Mouse (Mus musculus) thymus, postnatal 4 days (tissue): ENCODE results near the gene Nudt15.
"Not testable (repeated sequence)": the region's sequence is repeated elsewhere in the genome, so short reads cannot be mapped to it uniquely, and the experiment has no call there.

Experiments used
- DNase-seq: peaks from one replicate; pipeline ENCODE4 v3.0.0; 2021

Gene Nudt15

DNA sequence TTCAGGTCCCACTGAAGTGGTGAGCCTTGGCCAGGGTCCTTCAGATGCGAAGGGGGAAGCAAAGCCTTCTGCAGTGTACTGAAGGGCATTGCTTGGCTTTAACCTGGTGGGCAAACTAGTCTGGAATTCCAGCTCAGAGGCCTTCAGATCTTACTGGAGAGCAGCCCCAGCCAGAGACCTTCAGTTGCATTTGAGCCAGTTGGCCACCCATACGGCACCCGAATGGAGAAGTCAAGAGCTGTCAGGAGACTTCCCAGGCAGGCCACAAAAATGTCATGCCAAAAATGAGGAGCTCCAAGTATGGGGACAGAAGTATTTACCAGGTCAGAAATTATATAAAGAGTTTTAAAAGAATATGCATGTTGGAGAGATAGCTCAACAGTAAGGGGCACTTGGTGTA lies at the start of gene Nudt15:
Nudt15 (minus strand) TSS at position 192 of the 400 bp plus-strand sequence.
- no peak for DNase-seq

DNA sequence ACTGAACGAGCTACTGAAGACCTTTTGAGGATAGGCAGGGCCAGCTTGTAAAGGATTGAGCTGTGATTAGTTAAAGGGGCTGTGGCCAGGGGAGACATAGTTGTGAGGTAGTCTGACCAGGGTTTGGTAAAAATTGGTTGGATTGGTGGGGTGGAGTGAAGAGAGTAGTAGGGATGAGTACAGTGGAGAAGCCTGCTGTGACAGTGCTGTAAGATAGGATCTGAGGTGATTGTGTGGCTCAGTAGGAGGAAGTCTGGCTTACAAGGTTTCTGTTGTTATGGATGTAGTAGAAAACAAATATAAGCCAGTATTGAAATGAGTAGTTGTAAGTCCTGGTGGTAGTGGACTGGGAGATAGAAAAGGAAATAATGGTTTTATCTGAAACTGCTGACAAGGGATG lies 44.1 kb upstream of the Nudt15 start:
- DNase-seq, result no peak

DNA sequence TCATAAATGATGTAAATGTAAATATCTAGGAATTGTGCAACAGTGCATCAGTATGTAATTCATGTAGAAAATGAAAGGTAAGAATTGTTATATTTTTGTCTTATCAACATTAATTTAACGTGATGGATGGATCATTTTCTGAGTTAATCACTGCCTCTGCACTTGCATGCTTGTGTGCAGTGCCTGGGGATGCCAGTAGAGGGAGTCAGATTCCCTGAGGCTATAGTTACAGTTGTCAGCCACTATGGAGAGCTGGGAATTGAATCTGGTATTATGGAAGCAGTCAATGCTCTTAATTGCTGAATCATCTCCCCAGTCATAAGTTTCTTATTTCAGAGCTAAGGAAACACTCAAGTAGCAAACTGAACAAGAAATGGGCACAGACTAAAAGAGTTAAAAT lies 40.0 kb upstream of the Nudt15 start:
- peak; percentile 44 for DNase-seq

DNA sequence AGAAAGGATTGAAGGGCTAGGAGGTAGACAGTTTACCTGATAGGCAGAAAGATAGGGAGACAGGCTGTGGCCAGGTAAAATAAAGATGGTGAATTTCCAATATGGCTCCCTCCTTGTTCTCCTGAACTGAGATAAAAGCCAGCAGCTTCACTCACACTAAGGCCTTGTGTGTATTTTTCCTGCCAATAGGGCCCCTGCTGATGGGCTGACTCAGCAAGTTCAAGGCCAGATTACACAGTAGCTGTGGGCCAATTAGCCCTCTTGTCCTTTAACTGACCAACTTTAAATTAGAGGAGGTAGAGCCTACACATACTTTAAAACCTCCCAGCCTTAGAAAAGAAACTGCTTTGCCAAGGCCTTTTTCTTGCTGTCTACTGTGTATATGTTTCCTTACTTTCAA lies 28.3 kb upstream of the Nudt15 start:
- DNase-seq, result no peak

DNA sequence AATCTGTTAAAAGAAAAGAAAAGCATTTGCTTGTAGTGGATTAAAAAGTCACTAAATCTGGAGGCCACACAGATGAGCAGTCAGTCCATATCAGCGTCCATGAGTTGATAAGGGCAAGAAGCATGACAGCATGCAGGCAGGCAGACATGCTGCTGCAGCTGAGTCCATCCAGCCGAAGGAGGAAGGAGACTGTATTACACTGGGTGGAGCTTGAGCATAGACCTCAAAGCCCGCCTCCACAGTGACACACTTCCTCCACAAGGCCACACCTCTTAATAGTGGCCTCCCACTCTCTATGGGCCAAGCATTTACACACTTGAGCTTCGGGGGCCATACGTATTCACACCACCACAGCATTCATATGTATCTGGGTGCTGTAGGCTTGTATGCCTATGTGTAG lies 26.0 kb upstream of the Nudt15 start:
- DNase-seq, result no peak

DNA sequence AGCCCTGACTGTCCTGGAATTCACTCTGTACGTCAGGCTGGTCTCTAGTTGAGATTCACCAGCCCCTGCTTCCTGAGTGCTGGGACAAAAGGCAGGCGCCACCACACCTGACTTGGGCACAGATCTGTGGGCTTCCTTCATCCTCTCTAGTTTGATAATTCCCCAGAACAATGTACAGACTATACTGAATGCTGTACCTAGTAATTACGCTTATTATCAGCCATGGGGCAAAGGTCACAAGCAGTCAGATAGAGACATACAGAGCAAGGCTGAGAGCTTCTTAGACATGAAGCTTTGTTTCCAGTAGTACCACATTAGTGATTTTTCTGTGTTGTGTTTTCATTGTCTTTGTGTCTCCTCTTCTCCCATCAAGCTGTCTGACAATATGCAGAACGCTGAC lies 23.1 kb upstream of the Nudt15 start:
- DNase-seq, result no peak

DNA sequence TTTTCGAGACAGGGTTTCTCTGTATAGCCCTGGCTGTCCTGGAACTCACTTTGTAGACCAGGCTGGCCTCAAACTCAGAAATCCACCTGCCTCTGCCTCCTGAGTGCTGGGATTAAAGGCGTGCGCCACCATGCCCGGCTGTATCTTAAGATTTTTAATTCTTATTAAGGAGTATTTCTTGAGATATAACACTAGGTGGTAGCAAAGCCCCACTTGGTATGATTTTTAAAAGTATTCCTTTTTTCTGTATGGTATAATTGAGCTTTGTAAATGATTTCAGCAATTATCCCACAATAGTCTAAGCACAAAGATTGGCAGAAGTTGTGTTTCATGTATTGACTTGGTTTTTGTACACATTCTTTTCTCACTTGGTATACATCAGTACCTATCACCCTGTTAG lies 21.8 kb upstream of the Nudt15 start:
- not testable (repeated sequence) for DNase-seq

DNA sequence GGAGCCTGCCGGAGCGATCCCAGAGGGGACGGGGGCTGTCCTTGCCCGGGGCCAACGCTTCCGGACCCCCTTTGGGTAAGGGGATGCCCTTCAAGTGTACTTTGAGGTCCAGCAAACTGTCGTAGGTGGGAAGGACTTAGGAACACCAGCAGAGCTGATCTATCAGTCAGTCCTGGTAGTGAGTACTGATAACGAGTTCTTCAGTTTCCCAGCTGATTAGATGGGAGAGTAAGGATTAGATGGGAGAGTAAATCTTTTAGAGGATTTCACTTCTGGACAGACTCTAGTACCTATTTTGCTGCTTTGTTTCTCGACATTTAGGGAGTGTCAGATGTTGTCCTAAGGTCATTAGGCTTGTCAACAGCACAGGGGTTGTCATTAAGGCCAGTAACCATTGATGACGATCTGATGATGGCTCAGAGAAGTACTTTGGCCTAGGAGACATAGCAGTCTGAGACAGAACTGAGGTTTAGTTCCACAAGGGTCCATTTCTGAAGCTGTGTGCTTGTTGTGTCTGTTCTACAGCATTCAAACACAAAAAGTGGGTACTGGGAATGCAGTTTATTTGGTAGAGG lies 5.2 kb upstream of the Nudt15 start:
- no peak for DNase-seq

DNA sequence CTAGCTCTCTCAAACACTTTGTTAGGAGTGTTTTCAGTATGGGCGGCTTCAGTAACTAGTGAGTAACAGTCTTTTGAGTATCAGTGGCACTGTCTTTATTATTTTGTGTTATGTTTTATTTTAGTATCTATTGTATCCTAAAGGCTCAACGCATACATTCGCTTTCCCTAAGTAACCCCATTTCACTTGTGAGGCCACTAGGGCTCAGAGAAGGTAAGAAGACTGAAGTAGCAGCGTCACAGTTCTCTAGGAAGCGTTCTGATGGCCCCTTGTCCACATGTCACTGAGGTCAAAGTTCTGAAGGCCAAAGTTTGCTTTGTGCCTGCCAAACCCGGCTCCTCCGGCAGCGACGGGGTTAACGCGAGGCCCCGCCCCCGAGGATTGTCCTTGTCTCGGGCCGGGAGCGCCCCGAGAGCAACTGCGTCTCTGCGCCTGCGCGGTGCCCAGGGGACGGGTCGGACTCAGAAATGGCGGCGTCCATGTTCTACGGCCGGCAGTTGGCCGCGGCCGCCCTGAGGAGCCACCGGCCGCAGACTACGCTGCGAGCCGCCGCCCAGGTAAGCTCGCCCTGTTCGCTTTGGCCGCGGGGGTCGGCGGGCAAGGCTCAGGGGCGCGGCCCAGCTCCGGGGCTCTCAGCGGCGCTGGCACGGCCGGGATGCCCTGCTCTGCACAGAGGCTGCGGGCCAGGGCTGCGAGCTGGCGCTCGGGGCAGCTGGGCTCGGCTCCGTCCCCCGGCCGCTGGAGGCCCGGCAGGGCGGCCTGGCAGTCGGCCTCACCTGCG lies 4.5 kb upstream of the Nudt15 start:
- peak; percentile 99 for DNase-seq

DNA sequence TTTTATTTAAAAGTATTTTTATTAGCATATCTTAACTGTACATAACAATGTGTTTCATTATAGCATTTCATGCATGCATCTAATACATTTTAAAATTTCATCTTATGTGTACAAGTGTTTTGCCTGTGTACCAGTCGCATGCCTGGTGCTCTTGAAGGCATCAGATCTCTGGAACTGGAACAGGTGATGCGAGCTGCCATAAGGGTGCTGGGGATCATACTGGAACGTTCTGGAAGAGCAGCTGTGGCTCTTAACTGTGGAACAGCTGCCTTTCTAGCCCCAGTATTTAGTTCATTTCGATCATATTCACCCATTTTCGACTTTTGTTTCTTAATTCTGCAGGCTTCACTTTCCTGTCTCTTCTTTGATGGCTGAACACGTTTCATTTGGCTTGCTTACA lies 3.1 kb upstream of the Nudt15 start:
- no peak for DNase-seq

DNA sequence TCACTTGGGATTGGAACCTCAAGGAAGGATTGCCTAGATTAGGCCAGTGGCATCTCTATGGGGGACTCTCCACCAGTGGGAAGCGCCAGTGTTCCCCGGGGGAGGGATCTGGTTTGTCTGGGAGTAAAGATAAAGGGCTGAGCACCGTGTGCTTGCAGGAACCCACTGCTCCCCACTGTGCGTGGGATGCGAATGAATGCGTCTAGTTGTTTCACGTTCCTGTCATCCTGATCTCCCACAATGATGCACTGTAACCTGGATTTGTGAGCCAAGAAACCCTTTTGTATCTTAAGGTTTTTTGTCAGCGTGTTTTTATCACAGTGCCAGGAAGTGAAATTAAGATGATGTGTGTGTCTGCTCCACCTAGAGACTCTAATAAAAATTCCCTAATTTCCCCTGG lies 2.7 kb upstream of the Nudt15 start:
- DNase-seq, result no peak

DNA sequence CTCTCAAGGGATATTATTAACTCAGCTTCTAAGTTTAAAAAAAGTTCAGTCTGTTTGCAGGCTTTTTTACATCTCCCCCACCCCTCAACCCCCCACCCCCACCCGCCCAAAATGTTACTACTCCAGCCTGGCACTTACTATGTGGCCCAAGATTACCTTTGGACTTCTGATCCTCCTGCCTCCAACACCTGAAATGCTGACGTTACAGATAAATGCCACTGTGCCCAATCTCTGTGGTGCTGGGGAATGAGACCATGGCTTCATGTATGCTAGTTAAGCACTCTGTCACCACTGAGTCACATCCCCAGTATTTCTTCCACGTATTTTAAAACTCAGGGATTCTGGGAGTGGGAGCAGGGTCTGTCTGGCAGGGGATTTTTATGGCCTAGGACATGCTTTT lies 2.2 kb upstream of the Nudt15 start:
- no peak for DNase-seq

DNA sequence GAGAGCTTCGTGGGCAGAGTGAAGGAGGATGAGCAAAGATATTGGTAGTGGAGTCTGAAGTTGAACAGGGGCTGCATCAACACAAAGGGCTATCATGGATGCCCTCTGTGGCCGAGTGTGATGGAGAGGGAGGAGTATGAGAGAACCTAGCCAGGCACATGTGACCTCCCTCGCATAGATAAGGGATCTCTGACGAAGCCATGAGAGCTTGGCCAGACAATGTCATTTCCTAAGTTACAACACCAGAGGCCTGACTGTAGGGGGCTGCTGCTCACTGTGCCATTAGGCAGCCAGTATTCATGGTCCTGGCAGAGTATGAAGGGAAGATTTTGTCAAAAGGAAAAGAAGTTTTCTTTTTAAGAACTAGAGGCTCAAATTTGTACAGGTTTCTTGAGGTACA lies 1.0 kb downstream of the Nudt15 start:
- DNase-seq, result no peak

DNA sequence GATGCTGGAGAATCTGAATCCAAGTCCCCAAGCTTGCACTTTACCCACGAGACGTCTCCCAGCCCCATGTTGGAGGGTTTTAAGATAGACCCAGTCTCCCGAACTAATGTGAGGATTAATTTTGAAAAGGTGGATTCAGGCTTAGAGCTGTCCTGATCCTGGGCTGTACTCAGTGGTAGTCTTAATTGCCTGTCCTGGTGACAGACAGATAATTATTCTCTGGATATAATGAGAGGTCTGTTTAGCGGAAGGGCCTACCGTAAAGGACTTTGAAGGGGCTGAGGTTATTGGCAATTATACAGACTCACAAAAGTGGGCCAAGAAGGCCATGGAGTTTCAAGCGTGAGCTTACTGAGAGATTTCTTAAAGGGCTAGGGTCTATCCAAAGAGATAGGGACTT lies 4.3 kb downstream of the Nudt15 start:
- DNase-seq, result no peak

DNA sequence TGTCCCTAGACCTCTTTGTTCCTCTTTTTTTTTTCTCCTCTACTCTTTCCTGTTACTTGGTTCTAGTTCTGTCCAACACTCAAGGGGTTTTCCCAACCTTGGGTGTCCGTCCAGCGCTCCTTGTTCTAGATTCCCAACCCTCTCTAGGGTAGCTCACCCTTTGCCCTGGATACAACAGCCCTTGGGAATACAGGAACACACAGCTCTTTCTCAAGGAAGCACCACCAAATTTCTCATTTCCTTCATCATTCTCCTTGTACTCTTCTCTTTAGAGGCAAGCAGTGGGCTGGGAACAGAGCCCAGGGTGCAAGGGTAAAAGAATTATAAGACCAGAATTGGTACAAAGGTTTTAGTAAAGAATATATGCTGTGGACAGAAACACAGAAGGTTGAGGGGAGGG lies 12.4 kb downstream of the Nudt15 start:
- no peak for DNase-seq

DNA sequence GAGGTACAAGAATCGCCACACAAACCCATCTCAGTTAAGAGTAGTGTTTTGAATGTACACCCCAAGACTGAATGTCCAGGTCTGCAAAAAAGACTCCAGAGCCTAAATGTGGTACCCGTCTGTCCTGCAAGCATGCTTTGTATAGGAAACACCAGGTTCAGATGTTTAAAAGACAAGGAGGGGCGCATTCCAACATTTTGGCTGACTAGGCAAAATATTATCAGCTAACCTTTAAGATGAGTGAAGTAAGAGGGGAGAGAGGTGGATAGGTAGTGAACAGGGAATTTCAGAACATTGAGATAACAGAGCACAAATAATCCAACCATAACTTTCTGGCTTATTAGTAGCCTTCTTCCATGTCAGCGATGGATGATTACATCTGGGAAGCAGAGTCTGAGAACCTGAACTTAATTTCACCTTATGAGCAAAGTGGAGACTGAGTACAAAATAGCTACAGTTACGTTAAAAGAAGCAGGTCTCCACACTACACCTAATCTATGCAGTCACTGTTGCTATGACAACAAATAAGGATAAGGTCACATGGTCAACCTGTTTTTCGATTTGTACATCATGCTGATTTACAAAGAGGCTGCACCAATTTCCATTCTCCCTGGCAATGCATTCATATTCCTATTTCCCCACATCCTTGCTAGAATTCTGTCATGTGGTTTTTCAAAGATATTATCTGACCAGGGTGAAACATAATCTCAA lies 14.1 kb downstream of the Nudt15 start:
- no peak for DNase-seq

DNA sequence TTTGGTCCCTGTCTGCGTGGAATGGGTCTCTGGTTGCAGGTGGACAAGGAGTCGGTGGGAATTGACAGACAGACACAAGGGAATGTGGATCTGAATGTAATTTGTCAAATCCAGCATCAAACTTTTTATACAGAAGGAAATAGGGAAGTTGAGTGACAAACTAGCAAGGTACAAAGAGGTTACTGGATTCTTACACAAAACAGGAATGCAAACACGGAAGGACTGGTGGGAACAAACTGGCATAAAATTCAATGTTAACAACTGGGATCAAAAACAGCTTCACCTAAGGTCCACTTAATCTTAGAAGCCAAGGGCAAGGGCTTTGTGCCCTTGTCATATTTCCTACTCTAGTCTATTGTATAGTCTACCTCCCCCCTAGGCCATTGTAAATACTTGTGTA lies 19.4 kb downstream of the Nudt15 start:
- not testable (repeated sequence) for DNase-seq

DNA sequence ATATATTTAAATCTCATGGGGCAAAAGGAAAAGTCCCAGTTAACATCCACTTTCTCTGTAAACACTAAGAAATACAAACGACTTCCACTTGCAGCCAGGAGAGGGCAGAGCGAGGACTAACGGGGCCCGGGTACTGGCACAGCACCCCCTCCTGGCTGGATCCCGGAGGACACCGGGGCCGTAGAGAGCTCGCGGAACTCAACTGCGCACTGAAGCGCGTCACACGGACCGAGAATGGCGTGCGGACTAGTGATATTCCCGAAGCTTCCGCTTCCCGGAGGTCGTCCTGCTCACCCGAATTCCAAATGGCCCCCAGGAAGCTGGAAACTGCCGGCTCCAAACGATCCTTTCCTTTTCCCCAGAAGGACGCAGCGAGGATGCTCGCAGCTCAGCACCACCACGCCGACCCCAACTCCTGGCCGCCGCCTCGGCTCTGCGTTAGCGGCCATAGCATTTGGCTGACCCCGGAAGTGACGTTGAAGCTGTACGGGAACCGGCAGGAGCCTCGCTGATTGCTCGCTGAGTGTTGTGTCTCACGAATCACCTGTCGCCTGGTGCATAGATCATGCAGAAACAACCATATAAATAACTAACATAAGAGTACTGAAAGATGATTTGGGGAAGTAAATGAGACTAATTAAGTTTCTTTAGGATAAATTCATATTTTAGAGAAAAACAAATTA lies 23.1 kb downstream of the Nudt15 start, which contains the start of gene Sucla2:
Sucla2 (plus strand) TSS at position 554 of the 683 bp plus-strand sequence.
- DNase-seq, result peak; percentile 97

DNA sequence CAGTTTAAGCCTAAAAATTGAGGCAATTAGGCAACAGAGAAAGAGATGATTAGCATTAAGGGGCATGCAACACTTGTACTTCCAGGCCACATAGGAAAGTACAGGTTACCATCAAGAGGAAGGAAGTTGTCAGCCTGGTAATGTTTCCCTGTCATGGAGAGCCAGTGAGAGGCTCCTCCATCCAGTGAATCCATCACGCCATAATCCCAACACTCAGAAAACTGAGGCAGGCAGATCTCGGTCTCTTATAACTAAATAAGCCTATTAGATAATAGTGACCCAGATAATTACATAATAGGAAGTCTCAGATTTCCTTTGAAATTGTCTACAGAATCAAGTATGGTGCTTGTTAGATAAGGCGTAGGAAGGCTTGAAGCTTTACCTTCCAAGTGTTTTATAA lies 23.9 kb downstream of the Nudt15 start:
- DNase-seq, result no peak

DNA sequence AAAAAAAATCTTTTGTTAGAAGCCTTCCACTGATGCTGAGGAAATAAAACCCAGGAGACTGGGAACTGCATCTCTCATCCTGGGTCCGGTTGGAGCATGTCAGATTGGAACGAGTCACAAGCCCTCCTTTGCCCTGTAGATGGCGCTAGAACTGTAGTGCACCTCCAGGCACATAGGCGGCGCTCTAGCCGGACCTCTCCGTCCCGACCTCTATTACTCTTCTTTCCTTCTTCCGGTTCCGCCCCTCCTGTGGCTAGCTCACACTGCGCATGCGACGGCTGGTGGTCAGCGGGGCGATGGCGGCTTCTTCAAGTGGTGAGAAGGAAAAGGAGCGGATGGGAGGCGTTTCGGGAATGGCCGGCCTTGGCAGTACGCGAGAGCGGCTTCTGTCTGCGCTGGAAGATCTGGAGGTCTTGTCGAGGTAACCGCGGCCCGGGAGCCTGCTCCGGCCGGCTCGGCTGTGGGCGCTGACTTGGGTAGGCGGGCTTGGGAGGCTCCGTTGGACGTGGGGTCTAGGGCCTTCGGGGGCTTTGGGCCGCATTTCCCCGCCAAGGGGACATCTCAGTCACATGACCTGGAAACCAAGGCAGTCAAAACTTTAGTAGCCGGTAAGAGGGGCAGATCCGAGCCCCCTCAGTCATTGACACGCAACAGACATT lies 38.1 kb downstream of the Nudt15 start, which contains the start of gene Med4:
Med4 (plus strand) TSS at position 261 of the 659 bp plus-strand sequence.
- DNase-seq, result peak; percentile 92

DNA sequence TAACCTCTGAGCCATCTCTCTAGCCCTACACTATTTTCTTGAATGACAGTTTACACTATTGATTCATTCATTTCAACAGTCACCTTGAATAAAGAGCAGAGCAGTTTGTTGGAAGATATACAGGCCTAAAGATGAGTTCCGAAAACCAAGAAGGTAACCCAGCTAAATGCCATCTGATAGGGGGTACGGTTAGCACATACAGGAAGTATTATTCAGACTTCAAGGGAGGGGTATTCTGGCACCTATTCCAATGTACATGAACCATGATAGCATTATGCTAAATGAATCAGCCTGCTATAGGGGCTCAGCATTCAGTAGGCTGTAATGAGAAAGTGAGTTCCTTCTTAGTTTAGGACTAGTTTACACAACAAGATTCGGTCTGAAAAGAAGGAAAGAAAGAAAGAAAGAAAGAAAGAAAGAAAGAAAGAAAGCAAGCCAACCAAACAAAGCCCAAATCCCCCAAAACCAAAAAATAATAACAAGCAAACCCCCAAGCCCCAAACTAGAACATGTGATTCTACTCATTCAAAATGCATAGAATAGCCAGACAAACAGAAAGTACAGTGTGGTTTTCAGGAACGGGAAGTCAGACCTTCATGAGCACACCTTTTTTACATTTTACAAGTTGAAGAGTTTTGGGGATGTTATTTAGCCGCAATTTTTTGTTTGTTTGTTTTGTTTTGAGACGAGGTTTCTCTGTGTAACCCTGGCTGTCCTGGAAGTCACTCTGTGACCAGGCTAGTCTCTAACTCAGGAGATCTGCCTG lies 39.2 kb downstream of the Nudt15 start:
- no peak for DNase-seq
